Comparison of ENCODE assay signal across 1 mouse cellular context in the genomic region with DNA sequence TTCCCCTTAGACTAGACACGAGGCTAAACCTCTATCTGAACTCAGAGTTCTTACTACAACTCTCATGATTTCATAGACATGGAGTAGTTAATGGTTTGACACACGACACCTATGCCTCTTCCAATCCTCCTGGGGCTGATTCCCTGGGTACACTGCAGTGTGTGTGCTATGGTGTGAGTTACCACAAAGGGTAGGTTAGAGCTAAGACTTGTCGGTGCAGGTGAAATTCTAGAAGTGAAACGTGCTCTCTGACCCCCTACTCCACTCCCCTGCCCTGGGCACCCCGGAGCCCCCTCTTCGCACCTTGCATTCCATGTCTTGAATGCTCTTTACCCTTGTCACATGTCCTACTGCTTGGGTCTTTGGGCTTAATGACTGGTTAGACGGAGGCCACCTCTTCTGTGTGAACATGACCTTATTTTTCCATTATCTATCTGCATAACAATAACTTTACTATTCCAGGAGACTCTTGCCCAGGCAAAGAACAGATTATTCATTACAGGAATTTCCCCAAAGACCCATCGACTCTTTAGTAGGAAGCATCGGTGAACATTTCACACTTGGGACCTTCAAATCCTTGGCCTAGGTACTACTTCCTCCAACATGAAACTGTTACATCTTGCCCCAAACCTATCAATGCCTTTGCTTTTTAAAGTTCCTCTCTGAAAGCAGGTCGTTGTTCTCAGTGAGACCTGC.
A peak's percentile ranks its signal among the peaks of the same experiment; 100 is the strongest.
TF ChIP-seq lines count a peak whose summit lies in the region.

No protein-coding gene starts in this region.

TF ChIP-seq in CH12.LX, 34 proteins besides CTCF, POLR2A, EP300 and RAD21 (continued from another document):
- TF ChIP-seq MXI1 (IDR thresholded peaks at IDR 0.05; ENCODE audit: low read depth, low read length): no peak
- no peak for TF ChIP-seq PAX5 (IDR thresholded peaks at IDR 0.05; ENCODE audit: low read length)
- TF ChIP-seq CHD1 (IDR thresholded peaks at IDR 0.05; ENCODE audit: low read depth, low read length): peak; percentile 76; the same call in 1 of the 2 replicates
- peak; percentile 88 for TF ChIP-seq MEF2A (IDR thresholded peaks at IDR 0.05; ENCODE audit: borderline replicate concordance, low read depth, low read length)
- no peak; the same call in 1 of the 2 replicates for TF ChIP-seq ZNF384 (IDR thresholded peaks at IDR 0.05; ENCODE audit: low read depth, low read length)
- no peak for TF ChIP-seq ZKSCAN1 (IDR thresholded peaks at IDR 0.05; ENCODE audit: borderline replicate concordance, low read depth, low read length)
- peak; percentile 54 for TF ChIP-seq USF1 (IDR thresholded peaks at IDR 0.05; ENCODE audit: low read depth, low read length)
- TF ChIP-seq MYC (IDR thresholded peaks at IDR 0.05; ENCODE audit: low read depth, low read length): peak; percentile 90; the same call in 1 of the 2 replicates
- no peak for TF ChIP-seq HCFC1 (IDR thresholded peaks at IDR 0.05; ENCODE audit: low read depth, low read length)
- TF ChIP-seq JUND (conservative IDR thresholded peaks at IDR 0.05; ENCODE audit: low read depth, low read length): peak; percentile 92
- peak; percentile 67 for TF ChIP-seq CHD2 (IDR thresholded peaks at IDR 0.05; ENCODE audit: low read length)
- peak; percentile 68 for TF ChIP-seq BHLHE40 (IDR thresholded peaks at IDR 0.05; ENCODE audit: low read depth, low read length)
- TF ChIP-seq USF2 (conservative IDR thresholded peaks at IDR 0.05; ENCODE audit: low read depth, low read length): 0 out of 2 replicates have a peak, but pooled peaks have one; percentile 8
- no peak for TF ChIP-seq GABPA (IDR thresholded peaks at IDR 0.05; ENCODE audit: insufficient replicate concordance, low read depth, low read length)
- TF ChIP-seq ETS1 (conservative IDR thresholded peaks at IDR 0.05; ENCODE audit: low read depth, low read length): peak; percentile 85
- 0 out of 2 replicates have a peak, but pooled peaks have one; percentile 31 for TF ChIP-seq MAFK (IDR thresholded peaks at IDR 0.05; ENCODE audit: insufficient replicate concordance, low read length)
- peak; percentile 54; the same call in 1 of the 2 replicates for TF ChIP-seq ELF1 (IDR thresholded peaks at IDR 0.05; ENCODE audit: low read depth, low read length)
- peak; percentile 86 for TF ChIP-seq IRF4 (IDR thresholded peaks at IDR 0.05; ENCODE audit: low read depth, low read length)
- TF ChIP-seq POLR2AphosphoS2 (IDR thresholded peaks at IDR 0.05; ENCODE audit: low read depth, low read length): no peak
- peak; percentile 85 for TF ChIP-seq MAX (IDR thresholded peaks at IDR 0.05; ENCODE audit: low read length)
- no peak for TF ChIP-seq UBTF (IDR thresholded peaks at IDR 0.05; ENCODE audit: low read depth, low read length)
- TF ChIP-seq SIN3A (IDR thresholded peaks at IDR 0.05; ENCODE audit: low read length): peak; percentile 78
- TF ChIP-seq MAZ (IDR thresholded peaks at IDR 0.05; ENCODE audit: low read depth, low read length): peak; percentile 56; the same call in 1 of the 2 replicates
- TF ChIP-seq KAT2A (IDR thresholded peaks at IDR 0.05; ENCODE audit: insufficient replicate concordance, low read length): no peak
- TF ChIP-seq RCOR1 (conservative IDR thresholded peaks at IDR 0.05; ENCODE audit: low read depth, low read length): peak; percentile 67; the same call in 1 of the 2 replicates
- TF ChIP-seq SMC3 (IDR thresholded peaks at IDR 0.05; ENCODE audit: low read depth, low read length): peak; percentile 1; the same call in 1 of the 2 replicates
- 0 out of 2 replicates have a peak, but pooled peaks have one; percentile 40 for TF ChIP-seq ZMIZ1 (IDR thresholded peaks at IDR 0.05; ENCODE audit: low read depth, low read length)
- peak; percentile 92 for TF ChIP-seq JUN (IDR thresholded peaks at IDR 0.05; ENCODE audit: insufficient read depth, low read depth, low read length)
- no peak for TF ChIP-seq E2F4 (IDR thresholded peaks at IDR 0.05; ENCODE audit: insufficient replicate concordance, low read depth, low read length)
- TF ChIP-seq TBP (conservative IDR thresholded peaks at IDR 0.05; ENCODE audit: low read depth, low read length): no peak
